Mouse (Mus musculus) ES-E14 (cell line): Measurements from ENCODE around the gene BC034090. TPM values are rescaled to one million over a fixed set of nuclear protein-coding genes. Genes with fewer than 3 reads are reported as not detected.

Experiments
- DNase-seq: peaks from one replicate; pipeline ENCODE4 v3.0.0-alpha.2; 2013; ENCODE audit warnings: low read depth, low spot score
- H3K27ac ChIP-seq: 2 replicates; pipeline ENCODE4 v1.5.1; 2012; ENCODE audit warnings: low read depth, mild to moderate bottlenecking, low read length, moderate library complexity, mixed read lengths; ENCODE audit not compliant: poor library complexity, insufficient read depth, severe bottlenecking
- H3K36me3 ChIP-seq: 2 replicates; pipeline ENCODE4 v1.6.1; 2012; ENCODE audit warnings: mild to moderate bottlenecking, low read length, moderate library complexity, mixed read lengths; ENCODE audit not compliant: control insufficient read depth, poor library complexity, insufficient read depth, severe bottlenecking
- H3K4me1 ChIP-seq, 2 experiments: fragments of 150-350 bp in 1 of 2; sonication (generic) in 1 of 2; 2 replicates each; pipeline ENCODE4 v1.6.1; 2012; ENCODE audit warnings: low read length in 2 of 2, mild to moderate bottlenecking in 1 of 2, mixed read lengths in 1 of 2; ENCODE audit not compliant: control insufficient read depth in 2 of 2, insufficient read depth in 2 of 2, poor library complexity in 1 of 2
- H3K4me3 ChIP-seq, 2 experiments: fragments of 150-350 bp in 1 of 2; sonication (generic) in 1 of 2; 2 replicates each; pipeline ENCODE4 v1.5.1; 2012; ENCODE audit warnings: low read length in 2 of 2, low read depth in 1 of 2, mild to moderate bottlenecking in 1 of 2, mixed read lengths in 1 of 2; ENCODE audit not compliant: insufficient read depth in 1 of 2, poor library complexity in 1 of 2, severe bottlenecking in 1 of 2
- H3K9ac ChIP-seq: 2 replicates; pipeline ENCODE4 v1.6.1; 2012; ENCODE audit warnings: low read depth, mild to moderate bottlenecking, low read length, mixed read lengths; ENCODE audit not compliant: poor library complexity, insufficient read depth, severe bottlenecking
- H3K9me3 ChIP-seq: fragments of 150-350 bp; sonication (generic); 2 replicates; pipeline ENCODE4 v1.6.1; 2012; ENCODE audit warnings: low read depth, mild to moderate bottlenecking, low read length; ENCODE audit not compliant: control insufficient read depth, insufficient read depth
- CHD2 ChIP-seq: IDR thresholded peaks from 2 replicates; pipeline ENCODE4 v1.6.1; 2014; ENCODE audit warnings: mild to moderate bottlenecking, low read depth, low read length, inconsistent platforms
- HCFC1 ChIP-seq: IDR thresholded peaks from 2 replicates; pipeline ENCODE4 v1.6.1; 2012; ENCODE audit warnings: low read length, inconsistent platforms, borderline replicate concordance; ENCODE audit not compliant: insufficient read depth
- MAFK ChIP-seq: IDR thresholded peaks from 2 replicates; pipeline ENCODE4 v1.6.1; 2014; ENCODE audit warnings: mild to moderate bottlenecking, low read depth, low read length, inconsistent platforms; ENCODE audit not compliant: insufficient read depth
- ZC3H11A ChIP-seq: IDR thresholded peaks from 2 replicates; pipeline ENCODE4 v1.6.1; 2012; ENCODE audit warnings: low read depth, mild to moderate bottlenecking, inconsistent platforms, low read length, borderline replicate concordance
- ZNF384 ChIP-seq: IDR thresholded peaks from 2 replicates; pipeline ENCODE4 v1.6.1; 2012; ENCODE audit warnings: low read depth, low read length, inconsistent platforms
- in situ Hi-C, 2 experiments: fragments of 600-800 bp; cut with MboI; formaldehyde crosslinking; loops; one replicate each; pipeline ENCODE4 v1.15.1; 2025; ENCODE audit warnings: low sequenced_read_pairs in 2 of 2, inconsistent platforms in 1 of 2; ENCODE audit not compliant: unreplicated experiment in 2 of 2
- total RNA-seq: library from RNA; depleted of rRNA; stranded (reverse); fragments of 300-350 nt; gene quantifications from 2 replicates; pipeline ENCODE4 v1.2.3, GENCODE M21; 2012

Gene BC034090
- total RNA-seq, 1 experiment, result 7.8 TPM

- DNase-seq, result no peak
- in situ Hi-C loops, result loop anchor here in 1 of 2 experiments (25.0 kb wide), 1 partner anchor 504 kb away; no protein-coding TSS in a partner anchor
- no peaks in the 10 kb centered on the region for H3K9me3 ChIP-seq
- no peak overlapping the region for H3K4me3 ChIP-seq
- H3K36me3 ChIP-seq, result no peaks in the 10 kb centered on the region
- H3K27ac ChIP-seq, result no peak overlapping the region
- H3K4me1 ChIP-seq, result peaks cover 0 to 7% of the 10 kb centered on the region in 2 experiments; a peak in 3 of 4 replicates
- TF ChIP-seq ZC3H11A, result no peak
- no peak for TF ChIP-seq ZNF384
- no peak for TF ChIP-seq HCFC1
- TF ChIP-seq CHD2, result no peak
- TF ChIP-seq MAFK, result no peak
- H3K9ac ChIP-seq, result no peak overlapping the region
Measured at GRCm38 (mm10) chr1:155233378-155233777, 10.9 kb downstream of the BC034090 start.

GRCm38 (mm10) chr1:155232786-155233185, 11.5 kb downstream of the BC034090 start:
- in situ Hi-C loops, result loop anchor here in 1 of 2 experiments (25.0 kb wide), 1 partner anchor 505 kb away; no protein-coding TSS in a partner anchor
- H3K4me3 ChIP-seq, result no peak overlapping the region
- TF ChIP-seq MAFK (no peak), CHD2 (no peak), ZC3H11A (no peak), ZNF384 (no peak), HCFC1 (no peak)
- no peaks in the 10 kb centered on the region for H3K9me3 ChIP-seq
- DNase-seq, result no peak
- peaks cover 0 to 7% of the 10 kb centered on the region in 2 experiments; a peak in 3 of 4 replicates for H3K4me1 ChIP-seq
- no peak overlapping the region for H3K27ac ChIP-seq
- H3K9ac ChIP-seq, result no peak overlapping the region
- no peaks in the 10 kb centered on the region for H3K36me3 ChIP-seq

- DNase-seq, result no peak
- no peak overlapping the region for H3K9ac ChIP-seq
- no peak overlapping the region; a peak in 1 of 4 replicates for H3K4me3 ChIP-seq
- in situ Hi-C loops, result loop anchor here in 1 of 2 experiments (25.0 kb wide), 1 partner anchor 505 kb away; no protein-coding TSS in a partner anchor
- no peak for TF ChIP-seq HCFC1
- no peak for TF ChIP-seq CHD2
- TF ChIP-seq MAFK, result no peak
- no peak overlapping the region for H3K27ac ChIP-seq
- H3K36me3 ChIP-seq, result no peaks in the 10 kb centered on the region
- H3K9me3 ChIP-seq, result no peaks in the 10 kb centered on the region
- H3K4me1 ChIP-seq, result peaks cover 0 to 5% of the 10 kb centered on the region in 2 experiments; a peak in 3 of 4 replicates
Measured at GRCm38 (mm10) chr1:155232385-155232784, 11.9 kb downstream of the BC034090 start.

GRCm38 (mm10) chr1:155229464-155230411, 14.5 kb downstream of the BC034090 start:
- in situ Hi-C loops, result loop anchor here (10.0 to 25.0 kb wide), 3 partner anchors 205 to 508 kb away; no protein-coding TSS in a partner anchor
- no peak for TF ChIP-seq ZNF384
- no peak for TF ChIP-seq CHD2
- no peak for TF ChIP-seq HCFC1
- TF ChIP-seq ZC3H11A, result no peak
- Histone ChIP-seq H3K27ac (no peak overlapping the region), H3K4me1 (peaks cover 0 to 5% of the 10 kb centered on the region in 2 experiments; a peak in 3 of 4 replicates), H3K9ac (no peak overlapping the region), H3K36me3 (no peaks in the 10 kb centered on the region), H3K4me3 (no peak overlapping the region), H3K9me3 (no peaks in the 10 kb centered on the region)
- no peak for DNase-seq
